Mouse (Mus musculus) midbrain, embryonic 10.5 days (tissue): ENCODE measurements at regions not wholly inside any gene's neighbourhood (a gene's known extent, or its start where the extent isn't known, plus 50 kb on each side); places are given as distances from the start of the nearest gene placed in this dataset.

Source experiments
- DNase-seq: peaks from one replicate; pipeline ENCODE4 v3.0.0-alpha.2; 2017; ENCODE audit warnings: low spot score
- H3K27ac ChIP-seq: fragments of 300-500 bp; sonication (generic); replicated peaks from 2 replicates; pipeline ENCODE4 v1.5.1; 2016; ENCODE audit warnings: mild to moderate bottlenecking
- H3K27me3 ChIP-seq: fragments of 300-500 bp; sonication (generic); 2 replicates; pipeline ENCODE4 v1.6.1; 2016; ENCODE audit warnings: low read depth, mild to moderate bottlenecking; ENCODE audit not compliant: poor library complexity, severe bottlenecking
- H3K36me3 ChIP-seq: fragments of 300-500 bp; sonication (generic); 2 replicates; pipeline ENCODE4 v1.6.1; 2016; ENCODE audit warnings: mild to moderate bottlenecking, moderate library complexity
- H3K4me1 ChIP-seq: fragments of 300-500 bp; sonication (generic); 2 replicates; pipeline ENCODE4 v1.6.1; 2016
- H3K4me3 ChIP-seq: fragments of 300-500 bp; sonication (generic); 2 replicates; pipeline ENCODE4 v1.5.1; 2016; ENCODE audit warnings: mild to moderate bottlenecking, moderate library complexity
- H3K9me3 ChIP-seq: fragments of 300-500 bp; sonication (generic); replicated peaks from 2 replicates; pipeline ENCODE4 v1.6.1; 2016; ENCODE audit warnings: mild to moderate bottlenecking
- WGBS: fragments of 180-500 bp; shearing (Covaris S2); methylation state at CpG from one replicate; pipeline ENCODE4 v1.1.7; 2016; 5-methylcytosine and 5-hydroxymethylcytosine counted together

DNA sequence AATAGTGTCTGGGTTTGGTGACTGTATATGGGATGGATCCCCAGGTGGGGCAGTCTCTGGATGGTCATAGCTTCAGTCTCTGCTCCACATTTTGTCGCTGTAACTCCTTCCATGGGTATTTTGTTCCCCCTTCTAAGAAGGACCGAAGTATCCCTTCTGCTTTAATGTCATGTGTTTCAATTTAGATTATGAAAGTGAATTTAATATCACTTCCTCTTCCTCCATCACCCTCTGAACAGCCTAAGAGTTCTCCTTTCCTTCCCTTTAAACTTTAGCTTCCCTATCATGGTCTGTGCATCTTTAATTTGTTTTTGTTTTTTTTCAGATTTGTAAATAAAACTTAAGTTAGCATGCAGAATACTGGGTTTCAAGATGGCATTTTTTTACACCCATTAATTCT is 211.0 kb upstream of the Phyhipl start:
- H3K36me3 ChIP-seq, result no peaks in the 10 kb centered on the region
- H3K27me3 ChIP-seq, result no peaks in the 10 kb centered on the region
- no peak overlapping the region for H3K27ac ChIP-seq
- H3K4me1 ChIP-seq, result peaks cover 4% of the 10 kb centered on the region
- 95% methylated on average over 2 of the region's 2 CpGs for WGBS
- H3K4me3 ChIP-seq, result no peak overlapping the region
- no peak for DNase-seq
- H3K9me3 ChIP-seq, result no peaks in the 10 kb centered on the region

DNA sequence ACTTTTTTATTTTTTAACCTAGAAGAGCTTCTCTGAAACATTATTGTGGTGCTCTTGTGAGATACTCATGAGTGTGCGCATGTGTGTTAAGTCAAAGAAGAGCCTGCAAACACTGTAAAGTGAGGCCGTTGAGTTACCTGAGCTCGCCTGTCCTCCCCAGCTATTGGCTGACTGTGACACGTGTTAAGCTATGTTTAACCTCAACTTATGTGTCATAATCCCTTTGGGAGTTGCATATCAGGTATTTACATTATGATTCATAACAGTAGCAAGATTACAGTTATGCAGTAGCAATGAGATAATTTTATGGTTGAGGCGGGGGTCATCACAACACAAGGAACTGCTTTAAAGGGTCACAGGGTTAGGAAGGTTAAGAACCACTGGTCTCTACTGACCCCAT is 208.9 kb upstream of the Phyhipl start:
- Histone ChIP-seq H3K36me3 (no peaks in the 10 kb centered on the region), H3K9me3 (no peaks in the 10 kb centered on the region), H3K27ac (no peak overlapping the region), H3K27me3 (no peaks in the 10 kb centered on the region), H3K4me3 (no peak overlapping the region), H3K4me1 (peaks cover 16% of the 10 kb centered on the region)
- WGBS, result 91% methylated on average over 5 of the region's 5 CpGs
- no peak for DNase-seq

DNA sequence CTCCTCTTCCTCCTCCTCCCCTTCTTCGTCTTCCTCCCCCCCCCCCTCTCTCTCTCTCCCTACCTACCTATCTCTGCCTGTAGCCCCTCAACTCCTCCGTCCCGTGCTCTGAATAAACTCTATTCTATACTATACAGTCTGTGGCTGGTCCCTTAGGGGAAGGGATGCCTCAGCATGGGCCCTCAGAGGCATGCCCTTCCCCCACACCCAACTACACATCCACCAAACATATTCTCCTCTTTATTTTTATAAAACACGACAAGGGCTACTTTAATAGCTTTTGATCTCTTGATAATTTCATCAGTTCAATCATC is 206.2 kb upstream of the Phyhipl start:
- 63% methylated on average over 3 of the region's 4 CpGs for WGBS
- Histone ChIP-seq H3K36me3 (no peaks in the 10 kb centered on the region), H3K9me3 (no peaks in the 10 kb centered on the region), H3K27me3 (no peaks in the 10 kb centered on the region), H3K4me1 (peaks cover 16% of the 10 kb centered on the region), H3K4me3 (no peak overlapping the region), H3K27ac (no peak overlapping the region)
- no peak for DNase-seq

DNA sequence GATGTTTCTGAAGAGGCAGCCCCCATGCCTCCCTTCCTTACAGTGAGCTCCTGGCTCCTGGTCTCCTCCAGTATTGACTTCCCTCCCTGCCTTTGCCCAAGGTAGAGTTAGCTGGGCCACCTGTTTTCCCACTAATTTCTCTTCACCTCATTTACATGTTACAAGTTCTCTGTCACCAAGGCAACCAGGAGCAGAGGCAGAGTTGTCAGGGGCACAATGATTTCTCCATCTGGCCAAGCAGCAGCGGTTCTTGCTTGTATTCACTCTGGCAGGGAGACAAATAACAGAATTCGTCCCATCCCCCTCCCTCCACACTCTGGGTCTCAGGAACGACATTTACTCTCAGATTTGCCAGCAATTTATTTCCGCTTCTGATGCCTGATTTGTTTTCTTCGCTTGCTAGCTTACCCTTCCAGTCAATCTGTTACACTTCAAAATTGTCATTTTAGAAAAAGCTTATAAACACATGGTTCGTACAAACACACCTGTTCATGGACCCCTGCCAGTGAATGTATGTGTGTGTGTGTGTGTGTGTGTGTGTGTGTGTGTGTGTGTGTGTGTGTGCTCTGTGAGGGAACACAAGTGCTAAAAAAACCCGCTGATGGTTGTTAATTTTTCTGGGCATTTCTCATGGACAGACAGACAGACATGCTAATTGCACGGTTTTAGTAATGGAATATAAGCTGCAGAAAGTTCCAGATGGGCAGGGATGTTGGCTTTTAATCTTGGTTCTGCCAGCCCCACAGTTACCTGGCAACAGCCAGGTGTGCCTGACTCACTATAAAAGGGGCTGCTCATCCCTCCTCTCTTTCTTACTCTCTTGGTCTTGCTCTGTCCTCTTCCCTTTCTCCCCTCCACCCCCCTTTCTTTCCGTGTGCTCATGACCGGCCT is 205.6 kb upstream of the Phyhipl start:
- H3K27ac ChIP-seq, result no peak overlapping the region

DNA sequence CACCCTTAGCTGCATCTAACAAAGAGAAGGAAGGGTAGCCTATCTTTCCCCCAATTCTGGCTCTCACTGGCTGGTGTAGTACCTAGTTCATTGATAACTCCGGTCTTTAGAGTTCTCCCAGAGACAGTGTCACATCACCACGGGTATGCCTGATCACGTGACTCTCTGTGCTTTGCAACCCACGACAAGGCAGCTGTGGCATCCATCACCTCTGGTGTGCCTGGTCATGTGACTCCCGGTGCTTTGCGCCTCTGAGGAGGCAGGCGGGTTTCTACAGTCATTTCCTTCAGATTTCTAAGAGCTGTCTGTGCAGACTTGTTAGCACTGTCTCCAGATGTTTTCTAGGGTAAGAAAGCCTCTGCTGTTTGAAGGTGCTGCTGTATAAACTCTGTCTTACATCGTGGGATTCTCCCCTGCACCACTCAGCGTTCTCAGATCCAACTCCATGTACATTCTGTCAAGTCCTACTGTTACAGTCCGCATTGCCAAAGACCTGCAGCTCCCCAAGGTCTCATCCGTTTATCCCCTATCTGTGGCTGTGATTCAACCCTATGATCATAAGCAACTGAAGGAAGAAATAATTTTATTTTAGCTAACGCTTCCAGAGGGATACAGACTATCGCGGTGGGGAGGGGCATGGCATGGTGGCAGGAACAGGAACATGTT is 201.5 kb upstream of the Phyhipl start:
- 86% methylated on average over 14 of the region's 14 CpGs for WGBS
- no peak overlapping the region for H3K4me3 ChIP-seq
- no peaks in the 10 kb centered on the region for H3K9me3 ChIP-seq
- no peak overlapping the region for H3K27ac ChIP-seq
- no peaks in the 10 kb centered on the region for H3K27me3 ChIP-seq
- H3K36me3 ChIP-seq, result no peaks in the 10 kb centered on the region
- no peak for DNase-seq
- H3K4me1 ChIP-seq, result peaks cover 16% of the 10 kb centered on the region

More for the DNA sequence above, 205.6 kb upstream of the Phyhipl start:
- H3K36me3 ChIP-seq, result no peaks in the 10 kb centered on the region
- no peak for DNase-seq
- 62% methylated on average over 10 of the region's 10 CpGs for WGBS
- no peaks in the 10 kb centered on the region for H3K27me3 ChIP-seq
- no peak overlapping the region for H3K4me3 ChIP-seq
- H3K9me3 ChIP-seq, result no peaks in the 10 kb centered on the region
- peaks cover 16% of the 10 kb centered on the region for H3K4me1 ChIP-seq

DNA sequence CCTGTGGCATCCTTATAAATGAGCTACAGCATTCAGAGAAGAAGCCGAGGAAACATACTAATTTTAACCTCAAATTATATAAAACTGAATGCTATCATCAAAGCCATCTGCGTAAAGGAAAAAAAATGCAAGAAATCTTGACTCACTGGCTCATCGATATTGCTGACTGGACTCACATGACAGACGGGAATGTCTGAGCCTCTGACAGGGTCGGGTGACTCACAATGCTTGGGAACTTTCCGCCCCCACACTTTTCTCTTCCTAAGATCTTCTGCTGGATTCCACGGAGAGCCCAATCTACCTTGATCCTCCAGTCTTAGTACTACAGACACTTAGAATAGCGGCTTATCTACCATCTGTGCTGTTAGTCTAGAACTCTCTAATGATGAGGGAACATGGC is 200.2 kb upstream of the Phyhipl start:
- H3K4me3 ChIP-seq, result no peak overlapping the region
- 87% methylated on average over 8 of the region's 8 CpGs for WGBS

DNA sequence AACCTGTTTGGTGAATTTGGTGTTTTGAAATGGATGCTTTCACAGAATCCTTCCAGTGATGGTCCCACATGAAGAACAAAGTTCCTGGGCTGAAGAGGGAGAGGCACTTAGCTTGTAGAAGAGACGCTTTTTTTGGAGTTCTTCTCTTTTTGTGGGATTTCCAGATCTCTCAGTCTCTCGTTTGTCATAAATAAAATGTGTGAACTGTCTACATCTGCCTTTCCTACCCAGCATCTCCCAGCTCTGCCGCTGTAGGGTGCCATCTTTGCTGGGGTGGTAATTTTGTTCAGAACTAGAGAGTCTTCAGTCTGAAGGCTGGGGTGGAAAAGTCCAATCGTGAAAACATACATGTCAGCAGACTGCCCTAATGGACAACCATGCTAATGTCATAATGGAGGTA is 197.8 kb upstream of the Phyhipl start:
- H3K9me3 ChIP-seq, result no peaks in the 10 kb centered on the region
- H3K27me3 ChIP-seq, result no peaks in the 10 kb centered on the region
- 93% methylated on average over 4 of the region's 4 CpGs for WGBS
- DNase-seq, result no peak
- no peaks in the 10 kb centered on the region for H3K36me3 ChIP-seq
- H3K4me3 ChIP-seq, result no peak overlapping the region
- no peak overlapping the region for H3K27ac ChIP-seq
- H3K4me1 ChIP-seq, result no peaks in the 10 kb centered on the region

More for the DNA sequence above, 200.2 kb upstream of the Phyhipl start:
- Histone ChIP-seq H3K9me3 (no peaks in the 10 kb centered on the region), H3K4me1 (peaks cover 3% of the 10 kb centered on the region), H3K27ac (no peak overlapping the region), H3K27me3 (no peaks in the 10 kb centered on the region), H3K36me3 (no peaks in the 10 kb centered on the region)
- DNase-seq, result no peak

DNA sequence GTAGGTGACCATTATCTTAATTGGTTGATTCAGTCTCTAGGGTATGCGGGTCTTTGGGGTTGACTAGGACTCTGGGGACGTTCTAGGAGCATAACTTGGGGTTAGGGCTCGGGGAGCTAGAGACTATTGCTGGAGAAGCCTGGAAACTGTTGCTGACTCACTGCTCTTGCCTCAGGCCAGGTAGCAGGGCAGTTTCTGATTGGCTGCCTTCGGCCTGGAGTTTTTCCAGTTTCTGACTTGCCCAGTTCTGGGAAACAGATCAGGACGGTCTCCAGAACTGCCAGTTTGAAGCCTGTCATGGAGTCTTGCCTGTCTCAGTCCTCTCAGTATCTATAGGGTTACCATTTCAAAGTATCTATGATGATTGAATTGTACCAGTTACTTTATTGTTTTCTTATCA is 192.4 kb upstream of the Phyhipl start:
- no peaks in the 10 kb centered on the region for H3K27me3 ChIP-seq
- no peak overlapping the region for H3K4me3 ChIP-seq
- DNase-seq, result no peak
- no peaks in the 10 kb centered on the region for H3K9me3 ChIP-seq
- WGBS, result 89% methylated on average over 5 of the region's 5 CpGs
- no peaks in the 10 kb centered on the region for H3K4me1 ChIP-seq
- no peaks in the 10 kb centered on the region for H3K36me3 ChIP-seq
- H3K27ac ChIP-seq, result no peak overlapping the region

DNA sequence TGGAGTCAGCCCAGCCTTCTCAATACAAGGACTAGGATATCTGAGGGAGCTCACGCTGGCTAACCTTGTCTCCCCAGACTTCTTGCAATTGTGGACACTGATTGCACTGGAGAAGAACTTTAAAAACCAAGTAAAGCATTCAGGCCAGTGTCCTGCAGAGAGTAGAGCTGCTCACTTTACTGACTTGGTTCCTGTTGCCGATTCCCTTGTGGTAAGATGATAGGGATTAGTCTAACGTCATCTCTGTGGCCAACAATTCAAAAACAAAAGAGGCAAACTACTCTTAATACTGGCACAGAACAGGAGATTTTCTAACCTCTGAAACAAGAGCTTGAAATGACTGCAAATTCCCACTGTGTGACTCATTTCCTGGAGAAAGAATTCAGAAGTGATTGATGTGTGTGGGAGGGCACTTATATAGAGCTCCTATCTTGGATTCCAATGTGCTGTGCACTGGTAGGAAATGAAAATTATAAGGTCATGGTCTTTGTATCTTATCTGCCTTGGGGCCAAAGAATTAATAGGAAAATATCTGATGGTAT is 191.6 kb upstream of the Phyhipl start:
- Histone ChIP-seq H3K27ac (no peak overlapping the region), H3K36me3 (no peaks in the 10 kb centered on the region), H3K27me3 (no peaks in the 10 kb centered on the region), H3K9me3 (no peaks in the 10 kb centered on the region), H3K4me1 (no peaks in the 10 kb centered on the region), H3K4me3 (no peak overlapping the region)
- no peak for DNase-seq
- 74% methylated on average over 3 of the region's 3 CpGs for WGBS

DNA sequence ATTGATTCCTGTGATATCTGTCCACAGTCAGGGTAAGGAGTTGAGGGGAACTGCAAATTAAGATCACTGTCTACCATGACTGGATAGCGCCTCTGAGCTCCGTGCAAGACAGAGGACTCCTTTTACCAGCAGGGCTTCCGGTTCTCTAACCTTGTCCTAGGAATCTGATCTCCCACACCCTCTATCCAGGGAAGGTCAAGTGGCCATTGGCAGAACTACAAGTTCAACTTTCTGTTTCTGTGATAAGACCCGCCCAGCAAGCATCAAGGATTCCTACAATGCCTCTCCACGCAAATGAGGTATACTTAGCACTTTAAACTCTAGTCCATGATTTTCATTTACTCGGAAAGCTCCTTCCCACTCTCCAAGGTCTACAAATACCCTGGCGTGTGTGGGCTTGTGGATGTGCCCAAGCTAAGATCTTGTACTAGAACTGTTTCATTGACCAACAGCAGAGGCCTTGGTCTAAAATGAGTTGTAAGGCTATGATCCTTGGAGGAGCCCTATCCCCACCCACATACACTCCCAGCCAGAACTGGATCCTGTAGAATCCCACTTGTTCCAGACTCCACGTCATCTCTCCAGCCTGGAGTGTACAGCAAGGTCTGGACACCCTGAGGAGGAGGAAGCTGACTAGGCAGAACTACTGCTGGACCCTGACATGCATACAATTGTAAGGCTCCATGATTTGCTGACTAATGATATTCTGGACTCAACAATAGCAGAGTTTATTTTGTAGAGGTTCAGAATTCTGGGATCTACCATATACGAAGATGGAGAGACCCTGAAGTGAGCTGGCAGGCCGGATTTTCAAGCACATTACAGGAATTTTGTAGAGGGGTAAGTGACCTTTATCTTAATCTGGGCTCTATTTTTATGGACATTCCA is 190.8 kb upstream of the Phyhipl start:
- H3K36me3 ChIP-seq, result no peaks in the 10 kb centered on the region
- no peaks in the 10 kb centered on the region for H3K4me1 ChIP-seq
- DNase-seq, result no peak
- 89% methylated on average over 10 of the region's 10 CpGs for WGBS
- no peak overlapping the region for H3K27ac ChIP-seq
- no peak overlapping the region for H3K4me3 ChIP-seq
- H3K27me3 ChIP-seq, result no peaks in the 10 kb centered on the region
- peaks cover 3% of the 10 kb centered on the region; the same call in 1 of the 2 replicates for H3K9me3 ChIP-seq

DNA sequence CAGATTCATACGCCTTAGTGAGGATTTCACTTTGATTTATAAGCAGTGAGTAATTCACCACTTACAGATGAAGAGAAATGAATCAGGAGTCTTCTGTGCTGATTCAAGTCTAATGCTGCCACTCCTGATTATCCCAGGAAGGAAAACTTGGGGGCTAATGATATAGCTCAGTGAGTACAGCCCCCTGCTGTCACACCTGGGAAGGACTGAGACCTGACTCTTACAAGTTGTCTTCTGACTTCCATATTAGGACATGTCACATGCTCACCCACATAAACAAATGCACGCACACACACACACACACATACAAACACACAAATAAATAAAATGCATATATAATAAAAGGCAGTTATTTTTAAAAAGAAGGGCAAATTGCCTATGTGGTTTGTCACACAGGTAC is 188.1 kb upstream of the Phyhipl start:
- Histone ChIP-seq H3K4me1 (no peaks in the 10 kb centered on the region), H3K36me3 (no peaks in the 10 kb centered on the region), H3K27ac (no peak overlapping the region), H3K9me3 (peaks cover 12% of the 10 kb centered on the region; the same call in 1 of the 2 replicates), H3K27me3 (no peaks in the 10 kb centered on the region), H3K4me3 (no peak overlapping the region)
- no peak for DNase-seq
- 93% methylated on average over 2 of the region's 2 CpGs for WGBS

DNA sequence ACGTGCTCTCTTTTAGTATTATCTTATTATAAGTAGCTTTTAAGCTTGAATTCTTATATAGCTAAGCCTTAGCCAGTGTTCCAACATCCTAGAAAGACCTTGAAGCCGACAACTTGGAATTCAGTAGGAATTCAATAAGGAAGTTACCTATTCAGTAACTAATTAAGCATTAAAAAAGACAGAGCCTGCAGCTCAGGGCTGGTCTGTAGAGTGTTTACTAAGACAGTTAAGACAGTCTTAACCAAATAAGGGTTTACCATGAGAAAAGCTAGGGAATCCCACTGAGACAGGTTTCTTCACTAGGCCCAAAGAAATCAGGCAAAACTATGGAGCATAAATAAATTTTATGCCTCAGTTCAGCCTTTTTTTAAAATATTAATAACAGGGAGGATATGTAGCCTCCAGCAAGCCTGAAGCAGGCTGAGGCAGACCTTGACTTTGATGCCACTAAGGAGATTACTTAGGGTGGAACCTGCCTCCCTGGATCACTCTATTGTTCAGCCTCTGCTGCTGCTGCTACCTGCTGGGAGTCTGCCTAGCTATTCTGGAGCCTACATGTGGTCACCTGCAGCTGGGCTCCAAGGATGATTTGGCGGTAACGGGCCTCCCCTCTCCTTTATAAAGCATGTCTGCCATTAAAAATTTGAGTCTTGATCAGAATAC is 186.5 kb upstream of the Phyhipl start:
- WGBS, result 78% methylated on average over 4 of the region's 4 CpGs
- H3K36me3 ChIP-seq, result no peaks in the 10 kb centered on the region
- H3K27ac ChIP-seq, result no peak overlapping the region
- H3K27me3 ChIP-seq, result no peaks in the 10 kb centered on the region
- no peaks in the 10 kb centered on the region for H3K4me1 ChIP-seq
- no peak overlapping the region for H3K4me3 ChIP-seq
- H3K9me3 ChIP-seq, result peaks cover 20% of the 10 kb centered on the region; the same call in 1 of the 2 replicates
- no peak for DNase-seq
